Mouse (Mus musculus) layer of hippocampus, postnatal 25 days (tissue): ENCODE measurements around the gene Gls2. TPM values are rescaled to one million over a fixed set of nuclear protein-coding genes. Genes with fewer than 3 reads are reported as not detected.
A peak's percentile ranks its signal among the peaks of the same experiment; 100 is the strongest.
"Not testable (repeated sequence)": the region's sequence is repeated elsewhere in the genome, so short reads cannot be mapped to it uniquely, and the experiment has no call there.

ENCODE experiments used
- DNase-seq, 2 experiments: peaks; one replicate each; pipeline ENCODE4 v3.0.0; 2022; ENCODE audit warnings: mixed read lengths in 2 of 2, low spot score in 1 of 2; ENCODE audit errors: extremely low spot score in 1 of 2
- total RNA-seq, 2 experiments: library from RNA; stranded (reverse); gene quantifications; 2 replicates each; pipeline ENCODE4 v1.2.3; 2021

Gls2 gene
- 10 to 100 TPM; 19.2 to 23.5 TPM for total RNA-seq

- peak; percentile 92 to 94 for DNase-seq
Observed at GRCm38 (mm10) chr10:128194024-128194550, at the start of gene Gls2. Gene Gls2 (plus strand): TSS chr10:128194457.

- no peak for DNase-seq
Observed at GRCm38 (mm10) chr10:128144961-128145360, 49.3 kb upstream of the Gls2 start.

GRCm38 (mm10) chr10:128148789-128149365 lies 45.4 kb upstream of the Gls2 start:
- DNase-seq: no peak

- DNase-seq: no peak
Observed at GRCm38 (mm10) chr10:128149592-128149991, 44.7 kb upstream of the Gls2 start.

- DNase-seq: no peak
Observed at GRCm38 (mm10) chr10:128150941-128151340, 43.3 kb upstream of the Gls2 start.

GRCm38 (mm10) chr10:128153978-128154377 lies 40.3 kb upstream of the Gls2 start:
- no peak for DNase-seq

GRCm38 (mm10) chr10:128165726-128166125 lies 28.5 kb upstream of the Gls2 start:
- not testable (repeated sequence) for DNase-seq

- DNase-seq: no peak
Observed at GRCm38 (mm10) chr10:128167091-128167490, 27.2 kb upstream of the Gls2 start.

- DNase-seq: not testable (repeated sequence)
Observed at GRCm38 (mm10) chr10:128171348-128171747, 22.9 kb upstream of the Gls2 start.

GRCm38 (mm10) chr10:128175302-128175701 lies 19.0 kb upstream of the Gls2 start:
- DNase-seq: no peak

GRCm38 (mm10) chr10:128175996-128176755 lies 18.1 kb upstream of the Gls2 start:
- DNase-seq: peak in 1 of 2 experiments; percentile 41

GRCm38 (mm10) chr10:128177316-128177715 lies 16.9 kb upstream of the Gls2 start:
- DNase-seq: no peak

GRCm38 (mm10) chr10:128179989-128180388 lies 14.3 kb upstream of the Gls2 start, which contains the start of gene Rbms2:
Gene Rbms2 (minus strand): TSS chr10:128180297.
- DNase-seq: no peak

GRCm38 (mm10) chr10:128184296-128184695 lies 10.0 kb upstream of the Gls2 start:
- no peak for DNase-seq

- no peak for DNase-seq
Observed at GRCm38 (mm10) chr10:128185277-128185940, 8.8 kb upstream of the Gls2 start.

GRCm38 (mm10) chr10:128185959-128186358 lies 8.3 kb upstream of the Gls2 start:
- peak; percentile 57 to 87 for DNase-seq

GRCm38 (mm10) chr10:128187181-128187605 lies 7.1 kb upstream of the Gls2 start:
- no peak for DNase-seq

GRCm38 (mm10) chr10:128188242-128188877 lies 5.9 kb upstream of the Gls2 start:
- peak; percentile 44 to 87 for DNase-seq

GRCm38 (mm10) chr10:128191472-128191871 lies 2.8 kb upstream of the Gls2 start:
- DNase-seq: no peak

- not testable (repeated sequence) for DNase-seq
Observed at GRCm38 (mm10) chr10:128192030-128192766, 2.1 kb upstream of the Gls2 start.
